Mouse (Mus musculus): ENCODE measurements around the gene Nxph4.

DNA sequence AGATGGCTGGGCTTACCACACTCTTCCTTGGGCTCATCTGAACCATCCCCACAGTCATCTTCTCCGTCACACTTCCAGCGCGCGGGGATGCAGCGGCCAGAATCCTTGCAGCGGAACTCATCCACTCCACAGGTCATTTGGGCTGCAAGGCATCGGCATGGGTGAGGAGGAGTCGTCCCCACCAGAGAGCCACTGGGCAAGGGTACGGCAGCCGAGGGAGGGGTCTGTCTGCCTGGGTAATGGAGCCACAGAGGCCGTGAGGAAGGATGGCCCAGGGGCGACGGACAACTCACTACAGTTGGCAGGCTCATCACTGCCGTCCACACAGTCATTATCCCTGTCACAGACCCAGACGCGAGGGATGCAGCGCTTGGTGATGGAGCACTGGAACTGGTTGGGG, 15.5 kb upstream of the Nxph4 start:
- TF ChIP-seq CTCF (IDR thresholded peaks at IDR 0.05; ENCODE audit: low read depth, low read length): no peak
- TF ChIP-seq POLR2A (IDR thresholded peaks at IDR 0.05; ENCODE audit: borderline replicate concordance, low read depth, low read length): no peak

Measured in bone marrow macrophage, adult 2 months (primary cell).